17 mouse cellular contexts compared by ENCODE assay signal in genomic region chr11:80199316-80199715, GRCm38 (mm10). TPM values are rescaled to one million over a fixed set of nuclear protein-coding genes. Genes with fewer than 3 reads are reported as not detected.
"Had no signal": no experiment of that assay in that cellular context is flagged by ENCODE, and none has a peak within 500 bp of the region (broad histone marks: within the 10 kb centered on the region; RNA-seq: fewer than 3 reads in every experiment).

No protein-coding gene starts in this region.

- ATAC-seq: midbrain, embryonic 16.5 days had no signal

- H3K27ac ChIP-seq: limb, embryonic 15.5 days; midbrain, embryonic 10.5 days; midbrain, embryonic 12.5 days; neural tube, embryonic 13.5 days; stomach, embryonic 15.5 days; stomach, postnatal 0 days had no signal

- H3K4me3 ChIP-seq: limb, embryonic 15.5 days; midbrain, embryonic 10.5 days; midbrain, embryonic 12.5 days; myocyte; neural tube, embryonic 13.5 days; stomach, embryonic 15.5 days had no signal

- H3K9ac ChIP-seq: limb, embryonic 15.5 days; lung, embryonic 14.5 days; midbrain, embryonic 12.5 days; neural tube, embryonic 13.5 days; stomach, embryonic 15.5 days had no signal

- H3K4me2 ChIP-seq: limb, embryonic 15.5 days; lung, embryonic 14.5 days; midbrain, embryonic 12.5 days; neural tube, embryonic 13.5 days; stomach, embryonic 15.5 days had no signal

- H3K27me3 ChIP-seq: limb, embryonic 15.5 days; midbrain, embryonic 12.5 days; neural tube, embryonic 13.5 days; stomach, embryonic 15.5 days had no signal

- H3K36me3 ChIP-seq: midbrain, embryonic 12.5 days had no signal

- H3K4me1 ChIP-seq: limb, embryonic 15.5 days; midbrain, embryonic 10.5 days; midbrain, embryonic 12.5 days; neural tube, embryonic 13.5 days; stomach, embryonic 15.5 days had no signal

- DNase-seq: lung, embryonic 14.5 days; lung, postnatal 10 days; lung, postnatal 4 days; midbrain, embryonic 14.5 days; right cerebral cortex, postnatal 14 days; thymus, adult 2 months; thymus, postnatal 14 days; thymus, postnatal 36 days had no signal

- H3K9me3 ChIP-seq: limb, embryonic 15.5 days; midbrain, embryonic 10.5 days; midbrain, embryonic 12.5 days; neural tube, embryonic 13.5 days; stomach, embryonic 15.5 days had no signal

RNA-seq across cellular contexts. Expression of gene Adap2, which starts 45.4 kb away (rescaled TPM):
- total RNA-seq: megakaryocyte-erythroid progenitor cell, adult 5-6 weeks had no signal
